Mouse (Mus musculus): ENCODE measurements at regions not wholly inside any gene's neighbourhood (a gene's known extent, or its start where the extent isn't known, plus 50 kb on each side); places are given as distances from the start of the nearest gene placed in this dataset.

- no peaks in the 10 kb centered on the region for H3K79me2 ChIP-seq (ENCODE audit: control insufficient read depth, insufficient read depth, low read length)
- DNase-seq (ENCODE audit: extremely low read depth, low read depth, low spot score) = no peak
- H3K4me3 ChIP-seq (ENCODE audit: insufficient read depth, low read depth, low read length) = no peak overlapping the region
- no peak overlapping the region for H3K27ac ChIP-seq (replicated peaks; ENCODE audit: insufficient read depth, low read depth, low read length)
- WGBS = 92% methylated on average over 4 of the region's 4 CpGs
- no peaks in the 10 kb centered on the region for H3K36me3 ChIP-seq (ENCODE audit: control insufficient read depth, insufficient read depth, low read length)
- H3K4me1 ChIP-seq (ENCODE audit: control insufficient read depth, insufficient read depth, low read length) = no peaks in the 10 kb centered on the region
- no peak overlapping the region for H3K9ac ChIP-seq (ENCODE audit: low read depth, low read length)
- peaks cover 3% of the 10 kb centered on the region; the same call in 1 of the 2 replicates for H3K27me3 ChIP-seq (ENCODE audit: control insufficient read depth, insufficient read depth, low read length)
- TF ChIP-seq POLR2A (IDR thresholded peaks at IDR 0.05; ENCODE audit: extremely low read depth, insufficient read depth, low read length) = no peak
- TF ChIP-seq CTCF (IDR thresholded peaks at IDR 0.05; ENCODE audit: low read depth, low read length) = no peak
Observed at GRCm38 (mm10) chr8:89246342-89246741, 202.4 kb upstream of the Sall1 start.

- WGBS = 53% methylated on average over 25 of the region's 25 CpGs
- peaks cover 3% of the 10 kb centered on the region; the same call in 1 of the 2 replicates for H3K27me3 ChIP-seq (ENCODE audit: control insufficient read depth, insufficient read depth, low read length)
- H3K27ac ChIP-seq (replicated peaks; ENCODE audit: insufficient read depth, low read depth, low read length) = no peak overlapping the region
- H3K4me3 ChIP-seq (ENCODE audit: insufficient read depth, low read depth, low read length) = no peak overlapping the region
- no peak overlapping the region for H3K9ac ChIP-seq (ENCODE audit: low read depth, low read length)
- no peak for DNase-seq (ENCODE audit: extremely low read depth, low read depth, low spot score)
- TF ChIP-seq CTCF (IDR thresholded peaks at IDR 0.05; ENCODE audit: low read depth, low read length) (no peak), POLR2A (IDR thresholded peaks at IDR 0.05; ENCODE audit: extremely low read depth, insufficient read depth, low read length) (no peak)
- no peaks in the 10 kb centered on the region for H3K4me1 ChIP-seq (ENCODE audit: control insufficient read depth, insufficient read depth, low read length)
- H3K79me2 ChIP-seq (ENCODE audit: control insufficient read depth, insufficient read depth, low read length) = no peaks in the 10 kb centered on the region
- no peaks in the 10 kb centered on the region for H3K36me3 ChIP-seq (ENCODE audit: control insufficient read depth, insufficient read depth, low read length)
Observed at GRCm38 (mm10) chr8:89245131-89245751, 201.3 kb upstream of the Sall1 start.

DNA sequence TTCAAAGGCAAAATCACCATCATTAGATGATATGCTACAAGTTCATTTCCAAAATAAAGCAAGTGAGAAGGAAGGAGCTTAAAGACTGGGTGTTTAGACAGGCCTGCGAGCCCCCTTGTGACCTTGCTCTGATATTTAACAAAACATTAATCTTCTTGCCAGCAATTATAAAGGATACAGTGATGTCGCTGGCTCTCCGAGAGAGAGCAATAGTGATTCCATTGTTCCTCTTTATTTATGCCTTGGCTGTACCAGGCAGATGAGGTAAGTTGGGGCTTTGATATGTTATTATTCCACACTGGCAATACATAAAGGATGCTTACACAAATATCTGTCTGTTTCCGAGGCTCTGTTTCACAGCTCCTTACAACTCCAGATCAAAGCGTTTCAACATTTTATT is 197.7 kb upstream of the Sall1 start:
- Histone ChIP-seq H3K4me1 (ENCODE audit: control insufficient read depth, insufficient read depth, low read length) (no peaks in the 10 kb centered on the region; the same call in 1 of the 2 replicates), H3K4me3 (ENCODE audit: insufficient read depth, low read depth, low read length) (no peak overlapping the region), H3K9ac (ENCODE audit: low read depth, low read length) (no peak overlapping the region), H3K36me3 (ENCODE audit: control insufficient read depth, insufficient read depth, low read length) (no peaks in the 10 kb centered on the region), H3K27me3 (ENCODE audit: control insufficient read depth, insufficient read depth, low read length) (peaks cover 3% of the 10 kb centered on the region; the same call in 1 of the 2 replicates), H3K79me2 (ENCODE audit: control insufficient read depth, insufficient read depth, low read length) (no peaks in the 10 kb centered on the region), H3K27ac (replicated peaks; ENCODE audit: insufficient read depth, low read depth, low read length) (no peak overlapping the region)
- DNase-seq (ENCODE audit: extremely low read depth, low read depth, low spot score) = no peak
- TF ChIP-seq POLR2A (IDR thresholded peaks at IDR 0.05; ENCODE audit: extremely low read depth, insufficient read depth, low read length) (no peak), CTCF (IDR thresholded peaks at IDR 0.05; ENCODE audit: low read depth, low read length) (no peak)
- 85% methylated on average over 5 of the region's 5 CpGs for WGBS

DNA sequence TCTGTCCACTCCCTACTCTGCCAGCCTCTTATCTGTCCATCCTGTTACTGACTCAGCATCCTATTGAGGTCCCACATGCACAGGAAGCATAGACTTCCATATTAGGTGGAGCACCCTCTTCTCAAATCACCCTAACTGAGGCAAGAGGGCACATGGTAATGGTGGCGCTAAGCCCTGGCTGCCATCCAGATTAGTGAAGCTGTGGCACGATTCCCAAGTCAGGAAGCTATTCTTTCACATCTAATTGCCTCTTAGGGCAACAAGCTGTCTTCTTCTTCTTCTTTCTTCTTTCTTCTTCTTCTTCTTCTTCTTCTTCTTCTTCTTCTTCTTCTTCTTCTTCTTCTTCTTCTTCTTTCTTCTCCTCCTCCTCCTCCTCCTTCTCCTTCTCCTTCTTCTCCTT is 195.7 kb upstream of the Sall1 start:
- 47% methylated on average over 2 of the region's 2 CpGs for WGBS
- Histone ChIP-seq H3K36me3 (ENCODE audit: control insufficient read depth, insufficient read depth, low read length) (no peaks in the 10 kb centered on the region), H3K27ac (replicated peaks; ENCODE audit: insufficient read depth, low read depth, low read length) (no peak overlapping the region), H3K27me3 (ENCODE audit: control insufficient read depth, insufficient read depth, low read length) (no peaks in the 10 kb centered on the region; the same call in 1 of the 2 replicates), H3K9ac (ENCODE audit: low read depth, low read length) (no peak overlapping the region), H3K4me3 (ENCODE audit: insufficient read depth, low read depth, low read length) (no peak overlapping the region), H3K4me1 (ENCODE audit: control insufficient read depth, insufficient read depth, low read length) (peaks cover under 1% of the 10 kb centered on the region), H3K79me2 (ENCODE audit: control insufficient read depth, insufficient read depth, low read length) (no peaks in the 10 kb centered on the region)
- DNase-seq (ENCODE audit: extremely low read depth, low read depth, low spot score) = peak; percentile 26
- no peak for TF ChIP-seq POLR2A (IDR thresholded peaks at IDR 0.05; ENCODE audit: extremely low read depth, insufficient read depth, low read length)
- TF ChIP-seq CTCF (IDR thresholded peaks at IDR 0.05; ENCODE audit: low read depth, low read length) = no peak

- Histone ChIP-seq H3K4me3 (ENCODE audit: insufficient read depth, low read depth, low read length) (no peak overlapping the region), H3K4me1 (ENCODE audit: control insufficient read depth, insufficient read depth, low read length) (peaks cover 6% of the 10 kb centered on the region), H3K9ac (ENCODE audit: low read depth, low read length) (no peak overlapping the region), H3K27ac (replicated peaks; ENCODE audit: insufficient read depth, low read depth, low read length) (no peak overlapping the region), H3K27me3 (ENCODE audit: control insufficient read depth, insufficient read depth, low read length) (no peaks in the 10 kb centered on the region), H3K79me2 (ENCODE audit: control insufficient read depth, insufficient read depth, low read length) (no peaks in the 10 kb centered on the region), H3K36me3 (ENCODE audit: control insufficient read depth, insufficient read depth, low read length) (no peaks in the 10 kb centered on the region)
- peak; percentile 96 for DNase-seq (ENCODE audit: extremely low read depth, low read depth, low spot score)
- TF ChIP-seq CTCF (IDR thresholded peaks at IDR 0.05; ENCODE audit: low read depth, low read length) = no peak
- no peak for TF ChIP-seq POLR2A (IDR thresholded peaks at IDR 0.05; ENCODE audit: extremely low read depth, insufficient read depth, low read length)
Observed at GRCm38 (mm10) chr8:89234041-89234440, 190.1 kb upstream of the Sall1 start.

- no peak overlapping the region for H3K27ac ChIP-seq (replicated peaks; ENCODE audit: insufficient read depth, low read depth, low read length)
- TF ChIP-seq POLR2A (IDR thresholded peaks at IDR 0.05; ENCODE audit: extremely low read depth, insufficient read depth, low read length) = no peak
- TF ChIP-seq CTCF (IDR thresholded peaks at IDR 0.05; ENCODE audit: low read depth, low read length) = no peak
- peaks cover 6% of the 10 kb centered on the region for H3K4me1 ChIP-seq (ENCODE audit: control insufficient read depth, insufficient read depth, low read length)
- H3K36me3 ChIP-seq (ENCODE audit: control insufficient read depth, insufficient read depth, low read length) = no peaks in the 10 kb centered on the region
- no peak overlapping the region for H3K9ac ChIP-seq (ENCODE audit: low read depth, low read length)
- H3K79me2 ChIP-seq (ENCODE audit: control insufficient read depth, insufficient read depth, low read length) = no peaks in the 10 kb centered on the region
- no peak for DNase-seq (ENCODE audit: extremely low read depth, low read depth, low spot score)
- WGBS = 55% methylated on average over 1 of the region's 1 CpGs
- no peaks in the 10 kb centered on the region for H3K27me3 ChIP-seq (ENCODE audit: control insufficient read depth, insufficient read depth, low read length)
- no peak overlapping the region for H3K4me3 ChIP-seq (ENCODE audit: insufficient read depth, low read depth, low read length)
Observed at GRCm38 (mm10) chr8:89232318-89232717, 188.4 kb upstream of the Sall1 start.
